Mouse (Mus musculus) small intestine, adult 2 months (tissue): ENCODE data around the gene Plin3.

Experiments
- CTCF ChIP-seq: fragments of 200-500 bp; IDR thresholded peaks from 2 replicates; pipeline ENCODE4 v1.5.1; 2012; ENCODE audit warnings: low read depth, mild to moderate bottlenecking, control low read depth, inconsistent platforms, low read length, moderate library complexity, mixed read lengths; ENCODE audit not compliant: insufficient replicate concordance, insufficient read length; ENCODE audit errors: extremely low read depth
- POLR2A ChIP-seq: fragments of 200-500 bp; IDR thresholded peaks from 2 replicates; pipeline ENCODE4 v1.6.1; 2012; ENCODE audit warnings: low read depth, mild to moderate bottlenecking, control low read depth, inconsistent platforms, low read length, moderate library complexity

DNA sequence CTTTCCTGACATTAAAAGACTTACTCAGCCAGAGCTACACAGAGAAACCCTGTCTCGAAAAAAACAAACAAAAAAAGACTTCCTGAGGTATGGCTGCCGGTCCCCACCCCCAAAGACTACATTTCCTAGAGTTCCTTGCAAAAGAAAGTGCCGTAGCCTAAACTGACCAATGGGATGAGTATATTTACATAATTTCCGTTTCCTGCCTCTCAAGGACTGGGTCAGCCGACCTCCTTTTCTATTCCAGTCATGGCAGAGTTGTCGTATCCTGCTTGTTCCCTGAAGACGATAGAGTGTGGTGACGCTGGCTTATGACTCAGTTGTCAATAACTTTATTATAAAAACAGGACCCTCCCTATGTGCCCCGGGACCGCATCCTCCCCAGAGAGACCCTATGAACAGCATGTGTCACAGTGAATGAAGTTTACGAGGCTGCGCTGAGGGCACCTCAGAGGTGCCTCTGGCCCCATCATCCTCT, 23.5 kb downstream of the Plin3 start:
- TF ChIP-seq POLR2A = no peak; the same call in 1 of the 2 replicates
- no peak for TF ChIP-seq CTCF
